Mouse (Mus musculus): ENCODE data around the gene Fmn2. TPM values are rescaled to one million over a fixed set of nuclear protein-coding genes. Genes with fewer than 3 reads are reported as not detected.

Gene Fmn2
- polyA plus RNA-seq, 1 experiment from 2014 or later = 0.26 TPM

- H3K27me3 ChIP-seq (replicated peaks; ENCODE audit: insufficient read depth, low read length) = no peaks in the 10 kb centered on the region
- no peak for DNase-seq (ENCODE audit: low spot score)
These were observed 119.9 kb downstream of the Fmn2 start for GRCm38 (mm10) chr1:174621512-174621911.

GRCm38 (mm10) chr1:174623054-174623453 is 121.4 kb downstream of the Fmn2 start:
- Histone ChIP-seq H3K36me3 (ENCODE audit: insufficient read depth, low read length) (no peaks in the 10 kb centered on the region), H3K4me3 (ENCODE audit: low read depth, low read length) (no peak overlapping the region), H3K27ac (ENCODE audit: low read length) (no peak overlapping the region), H3K9me3 (ENCODE audit: low read length) (no peaks in the 10 kb centered on the region), H3K9ac (replicated peaks; ENCODE audit: low read depth) (no peak overlapping the region), H3K27me3 (replicated peaks; ENCODE audit: insufficient read depth, low read length) (no peaks in the 10 kb centered on the region), H3K4me1 (ENCODE audit: insufficient read depth, low read depth, low read length) (no peaks in the 10 kb centered on the region), H3K4me2 (replicated peaks; ENCODE audit: low read depth, low read length) (no peak overlapping the region)
- 38% methylated on average over 3 of the region's 3 CpGs for WGBS
- ATAC-seq (no peak), DNase-seq (ENCODE audit: low spot score) (peak; percentile 21)
- TF ChIP-seq EP300 (IDR thresholded peaks at IDR 0.05) (no peak), CTCF (IDR thresholded peaks at IDR 0.05) (no peak)

More at GRCm38 (mm10) chr1:174621512-174621911, 119.9 kb downstream of the Fmn2 start:
- no peak for TF ChIP-seq EP300 (IDR thresholded peaks at IDR 0.05)
- TF ChIP-seq CTCF (IDR thresholded peaks at IDR 0.05) = no peak
- Histone ChIP-seq H3K4me2 (replicated peaks; ENCODE audit: low read depth, low read length) (no peak overlapping the region), H3K9ac (replicated peaks; ENCODE audit: low read depth) (no peak overlapping the region), H3K4me3 (ENCODE audit: low read depth, low read length) (no peak overlapping the region), H3K27ac (ENCODE audit: low read length) (no peak overlapping the region), H3K36me3 (ENCODE audit: insufficient read depth, low read length) (no peaks in the 10 kb centered on the region), H3K4me1 (ENCODE audit: insufficient read depth, low read depth, low read length) (no peaks in the 10 kb centered on the region), H3K9me3 (ENCODE audit: low read length) (no peaks in the 10 kb centered on the region)
- 37% methylated on average over 1 of the region's 1 CpGs for WGBS
- ATAC-seq = no peak

- DNase-seq (ENCODE audit: low spot score) (no peak), ATAC-seq (no peak)
- H3K9ac ChIP-seq (replicated peaks; ENCODE audit: low read depth) = no peak overlapping the region
- no peaks in the 10 kb centered on the region for H3K27me3 ChIP-seq (replicated peaks; ENCODE audit: insufficient read depth, low read length)
- H3K4me3 ChIP-seq (ENCODE audit: low read depth, low read length) = no peak overlapping the region
- WGBS = 68% methylated on average over 1 of the region's 1 CpGs
- no peak for TF ChIP-seq EP300 (IDR thresholded peaks at IDR 0.05)
- TF ChIP-seq CTCF (IDR thresholded peaks at IDR 0.05) = no peak
- H3K9me3 ChIP-seq (ENCODE audit: low read length) = no peaks in the 10 kb centered on the region
- no peak overlapping the region for H3K27ac ChIP-seq (ENCODE audit: low read length)
- H3K36me3 ChIP-seq (ENCODE audit: insufficient read depth, low read length) = no peaks in the 10 kb centered on the region
- H3K4me1 ChIP-seq (ENCODE audit: insufficient read depth, low read depth, low read length) = no peaks in the 10 kb centered on the region
- H3K4me2 ChIP-seq (replicated peaks; ENCODE audit: low read depth, low read length) = no peak overlapping the region
These were observed 128.4 kb downstream of the Fmn2 start for GRCm38 (mm10) chr1:174630074-174630473.

- H3K4me1 ChIP-seq (ENCODE audit: insufficient read depth, low read depth, low read length) = no peaks in the 10 kb centered on the region
- H3K27me3 ChIP-seq (replicated peaks; ENCODE audit: insufficient read depth, low read length) = no peaks in the 10 kb centered on the region
- H3K27ac ChIP-seq (ENCODE audit: low read length) = no peak overlapping the region
- H3K36me3 ChIP-seq (ENCODE audit: insufficient read depth, low read length) = no peaks in the 10 kb centered on the region
- no peak overlapping the region for H3K4me2 ChIP-seq (replicated peaks; ENCODE audit: low read depth, low read length)
- DNase-seq (ENCODE audit: low spot score) (no peak), ATAC-seq (no peak)
- H3K9ac ChIP-seq (replicated peaks; ENCODE audit: low read depth) = no peak overlapping the region
- 94% methylated on average over 4 of the region's 4 CpGs for WGBS
- H3K9me3 ChIP-seq (ENCODE audit: low read length) = no peaks in the 10 kb centered on the region
- TF ChIP-seq CTCF (IDR thresholded peaks at IDR 0.05) = no peak
- TF ChIP-seq EP300 (IDR thresholded peaks at IDR 0.05) = no peak
- H3K4me3 ChIP-seq (ENCODE audit: low read depth, low read length) = no peak overlapping the region
These were observed 134.7 kb downstream of the Fmn2 start for GRCm38 (mm10) chr1:174636291-174636690.

GRCm38 (mm10) chr1:174637564-174638085 is 136.0 kb downstream of the Fmn2 start:
- H3K4me1 ChIP-seq (ENCODE audit: insufficient read depth, low read depth, low read length) = no peaks in the 10 kb centered on the region
- no peak overlapping the region for H3K27ac ChIP-seq (ENCODE audit: low read length)
- no peaks in the 10 kb centered on the region for H3K27me3 ChIP-seq (replicated peaks; ENCODE audit: insufficient read depth, low read length)
- no peak for TF ChIP-seq CTCF (IDR thresholded peaks at IDR 0.05)
- no peak for ATAC-seq
- no peak overlapping the region for H3K4me2 ChIP-seq (replicated peaks; ENCODE audit: low read depth, low read length)
- no peak overlapping the region for H3K9ac ChIP-seq (replicated peaks; ENCODE audit: low read depth)
- no peaks in the 10 kb centered on the region for H3K9me3 ChIP-seq (ENCODE audit: low read length)
- H3K4me3 ChIP-seq (ENCODE audit: low read depth, low read length) = no peak overlapping the region
- no peaks in the 10 kb centered on the region for H3K36me3 ChIP-seq (ENCODE audit: insufficient read depth, low read length)
- DNase-seq (ENCODE audit: low spot score) = no peak
- WGBS = 88% methylated on average over 6 of the region's 6 CpGs

GRCm38 (mm10) chr1:174640901-174641300 is 139.3 kb downstream of the Fmn2 start:
- Histone ChIP-seq H3K27ac (ENCODE audit: low read length) (no peak overlapping the region), H3K9ac (replicated peaks; ENCODE audit: low read depth) (no peak overlapping the region), H3K4me1 (ENCODE audit: insufficient read depth, low read depth, low read length) (no peaks in the 10 kb centered on the region), H3K4me3 (ENCODE audit: low read depth, low read length) (no peak overlapping the region), H3K9me3 (ENCODE audit: low read length) (no peaks in the 10 kb centered on the region), H3K4me2 (replicated peaks; ENCODE audit: low read depth, low read length) (no peak overlapping the region), H3K36me3 (ENCODE audit: insufficient read depth, low read length) (no peaks in the 10 kb centered on the region), H3K27me3 (replicated peaks; ENCODE audit: insufficient read depth, low read length) (no peaks in the 10 kb centered on the region)
- TF ChIP-seq CTCF (IDR thresholded peaks at IDR 0.05) (no peak), EP300 (IDR thresholded peaks at IDR 0.05) (no peak)
- no peak for DNase-seq (ENCODE audit: low spot score)
- 75% methylated on average over 1 of the region's 1 CpGs for WGBS
- no peak for ATAC-seq
